Mouse (Mus musculus) kidney, postnatal 0 days (tissue): ENCODE measurements at regions not wholly inside any gene's neighbourhood (a gene's known extent, or its start where the extent isn't known, plus 50 kb on each side); places are given as distances from the start of the nearest gene placed in this dataset.

Experiments
- ATAC-seq: fragments of 200-750 bp; cut with Nextera tagmentation; replicated peaks from 2 replicates; pipeline ENCODE4 v1.8.0; 2017; ENCODE audit warnings: low read depth, moderate number of reproducible peaks, moderate TSS enrichment, moderate library complexity; ENCODE audit not compliant: low FRiP score
- DNase-seq: peaks from one replicate; pipeline ENCODE4 v3.0.0-alpha.2; 2016; ENCODE audit warnings: low spot score
- H3K27ac ChIP-seq: fragments of 300-500 bp; sonication (generic); 2 replicates; pipeline ENCODE4 v1.5.1; 2014; ENCODE audit warnings: mild to moderate bottlenecking
- H3K27me3 ChIP-seq: fragments of 300-500 bp; sonication (generic); 2 replicates; pipeline ENCODE4 v1.6.1; 2014; ENCODE audit warnings: low read length, mixed read lengths; ENCODE audit not compliant: insufficient read depth
- H3K36me3 ChIP-seq: fragments of 300-500 bp; sonication (generic); 2 replicates; pipeline ENCODE4 v1.6.1; 2014; ENCODE audit warnings: low read length, mixed read lengths; ENCODE audit not compliant: insufficient read depth
- H3K4me1 ChIP-seq: fragments of 300-500 bp; sonication (generic); replicated peaks from 2 replicates; pipeline ENCODE4 v1.6.1; 2014; ENCODE audit warnings: antibody characterized with exemption, low read length, mixed read lengths; ENCODE audit not compliant: insufficient read depth
- H3K4me2 ChIP-seq: fragments of 300-500 bp; sonication (generic); 2 replicates; pipeline ENCODE4 v1.6.1; 2014; ENCODE audit warnings: mild to moderate bottlenecking, low read length, moderate library complexity, mixed read lengths
- H3K4me3 ChIP-seq: fragments of 300-500 bp; sonication (generic); replicated peaks from 2 replicates; pipeline ENCODE4 v1.5.1; 2014; ENCODE audit warnings: low read depth, low read length
- H3K9ac ChIP-seq: fragments of 300-500 bp; sonication (generic); 2 replicates; pipeline ENCODE4 v1.6.1; 2014; ENCODE audit warnings: low read depth, low read length
- H3K9me3 ChIP-seq: fragments of 300-500 bp; sonication (generic); replicated peaks from 2 replicates; pipeline ENCODE4 v1.6.1; 2016; ENCODE audit warnings: low read length, inconsistent platforms, mixed read lengths
- CTCF ChIP-seq: IDR thresholded peaks from 2 replicates; pipeline ENCODE4 v1.5.1; 2016; ENCODE audit warnings: antibody characterized with exemption, low read depth, mild to moderate bottlenecking, moderate library complexity
- WGBS: fragments of 180-500 bp; shearing (Covaris S2); extraction: QIAGEN DNeasy Blood & Tissue Kit; methylation state at CpG from one replicate; pipeline ENCODE4 v1.1.7; 2014; 5-methylcytosine and 5-hydroxymethylcytosine counted together

DNA sequence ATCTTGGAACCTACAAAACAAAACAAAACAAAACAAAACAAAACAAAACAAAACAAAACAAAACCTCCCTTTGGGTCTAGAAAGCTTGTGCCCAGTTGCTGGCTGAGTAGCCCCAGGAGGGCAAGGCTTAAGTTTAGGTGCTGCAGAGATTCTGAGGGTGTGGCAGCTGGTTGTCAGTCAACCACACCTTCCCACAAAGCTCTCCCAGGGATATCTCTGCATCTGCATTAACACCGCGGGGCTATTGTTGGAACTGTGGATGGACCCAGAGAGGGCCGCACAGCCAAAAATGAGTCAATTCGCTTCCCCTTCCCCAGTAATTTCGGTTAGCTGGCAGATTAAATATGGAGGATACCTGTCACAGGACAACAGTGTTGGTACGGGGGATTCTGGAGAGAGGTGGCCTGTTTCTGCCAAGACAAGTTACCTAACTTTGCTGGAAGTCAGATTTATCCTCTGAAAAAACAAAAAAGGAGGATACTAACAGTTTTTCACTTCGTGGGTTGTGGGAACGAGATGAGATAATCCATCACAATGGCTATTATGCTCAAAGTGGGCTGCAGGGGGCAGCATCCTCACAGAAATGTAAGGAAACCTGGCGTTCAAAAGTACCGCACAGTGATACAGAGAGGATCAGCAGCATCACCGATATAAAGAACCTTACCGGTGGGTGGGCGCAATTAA, 96.7 kb downstream of the 1500009L16Rik start:
- Histone ChIP-seq H3K4me3 (no peak overlapping the region), H3K9me3 (no peaks in the 10 kb centered on the region), H3K4me1 (no peaks in the 10 kb centered on the region), H3K36me3 (no peaks in the 10 kb centered on the region), H3K27ac (no peak overlapping the region), H3K9ac (no peak overlapping the region), H3K4me2 (peak overlapping the region; percentile 27; the same call in 1 of the 2 replicates), H3K27me3 (no peaks in the 10 kb centered on the region)
- WGBS: 11% methylated on average over 13 of the region's 13 CpGs
- TF ChIP-seq CTCF: peak; percentile 87
- ATAC-seq: no peak
- DNase-seq: peak; percentile 92

DNA sequence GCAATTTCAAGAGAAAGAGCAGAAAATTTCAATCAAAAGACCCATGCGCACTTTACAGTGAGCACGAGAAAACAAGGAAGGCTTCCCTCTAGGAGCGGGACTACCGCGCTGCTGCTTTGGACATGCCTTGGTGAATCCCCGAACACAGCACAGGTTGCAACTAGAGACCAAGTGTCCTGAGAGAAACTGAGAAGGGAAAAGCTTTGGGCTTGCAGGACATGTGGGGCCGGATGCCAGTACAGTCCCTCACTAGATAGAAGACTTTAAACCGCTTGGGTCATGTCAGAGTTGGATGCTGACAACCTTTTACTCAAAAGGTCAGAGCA, 97.2 kb downstream of the 1500009L16Rik start:
- ATAC-seq (no peak), DNase-seq (no peak)
- no peak overlapping the region for H3K4me2 ChIP-seq
- no peak for TF ChIP-seq CTCF
- no peaks in the 10 kb centered on the region for H3K9me3 ChIP-seq
- H3K4me1 ChIP-seq: no peaks in the 10 kb centered on the region
- WGBS: 74% methylated on average over 8 of the region's 8 CpGs
- no peak overlapping the region for H3K27ac ChIP-seq
- no peak overlapping the region for H3K4me3 ChIP-seq
- no peaks in the 10 kb centered on the region for H3K27me3 ChIP-seq
- no peaks in the 10 kb centered on the region for H3K36me3 ChIP-seq
- H3K9ac ChIP-seq: no peak overlapping the region

DNA sequence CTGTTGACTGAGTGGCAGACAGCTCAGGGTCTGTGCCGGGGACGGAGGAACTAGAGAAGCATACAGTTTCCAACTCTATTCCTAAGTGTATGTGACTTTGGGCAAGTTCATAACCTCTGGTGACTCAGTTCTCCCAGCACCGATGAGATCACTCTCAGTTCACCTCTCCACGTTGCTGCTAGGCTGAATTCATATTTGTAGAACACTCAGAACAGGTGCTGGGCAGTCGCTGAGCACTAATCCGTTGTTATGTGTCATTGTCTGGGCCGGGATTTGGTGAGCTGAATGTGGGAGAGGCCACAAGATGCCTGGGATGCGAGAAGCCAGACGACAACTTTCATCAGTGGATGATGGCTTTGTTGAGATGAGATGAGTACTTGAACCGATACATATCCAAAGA, 98.4 kb downstream of the 1500009L16Rik start:
- TF ChIP-seq CTCF: no peak
- Histone ChIP-seq H3K4me2 (no peak overlapping the region), H3K27me3 (no peaks in the 10 kb centered on the region), H3K9me3 (no peaks in the 10 kb centered on the region), H3K27ac (no peak overlapping the region), H3K4me1 (no peaks in the 10 kb centered on the region), H3K36me3 (no peaks in the 10 kb centered on the region), H3K4me3 (no peak overlapping the region), H3K9ac (no peak overlapping the region)
- DNase-seq (no peak), ATAC-seq (no peak)
- 79% methylated on average over 10 of the region's 10 CpGs for WGBS

DNA sequence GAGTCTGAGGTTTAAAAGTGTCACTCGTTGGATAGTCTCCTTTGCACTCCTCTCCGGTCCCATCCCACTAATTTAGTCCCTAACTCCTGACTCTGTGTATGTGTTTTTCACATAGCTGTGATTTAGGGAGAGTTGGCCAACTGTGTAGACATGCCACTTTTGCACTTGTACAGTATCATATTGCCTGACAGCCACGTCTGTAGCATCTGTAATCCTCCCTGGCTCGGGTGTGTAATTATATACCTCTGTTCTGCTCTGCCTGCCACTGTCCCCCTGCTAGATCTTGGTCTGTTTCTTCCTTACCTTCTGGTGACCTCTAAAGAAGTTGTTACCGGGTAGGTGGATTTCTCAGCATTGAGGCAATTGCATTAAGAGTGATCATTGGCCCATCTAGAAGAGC, 103.4 kb downstream of the 1500009L16Rik start:
- H3K27ac ChIP-seq: no peak overlapping the region
- H3K27me3 ChIP-seq: no peaks in the 10 kb centered on the region
- DNase-seq (peak; percentile 75), ATAC-seq (no peak)
- H3K4me3 ChIP-seq: no peak overlapping the region
- TF ChIP-seq CTCF: no peak
- H3K36me3 ChIP-seq: no peaks in the 10 kb centered on the region
- no peaks in the 10 kb centered on the region for H3K4me1 ChIP-seq
- no peak overlapping the region for H3K9ac ChIP-seq
- no peaks in the 10 kb centered on the region for H3K9me3 ChIP-seq
- 50% methylated on average over 5 of the region's 5 CpGs for WGBS
- H3K4me2 ChIP-seq: no peak overlapping the region

DNA sequence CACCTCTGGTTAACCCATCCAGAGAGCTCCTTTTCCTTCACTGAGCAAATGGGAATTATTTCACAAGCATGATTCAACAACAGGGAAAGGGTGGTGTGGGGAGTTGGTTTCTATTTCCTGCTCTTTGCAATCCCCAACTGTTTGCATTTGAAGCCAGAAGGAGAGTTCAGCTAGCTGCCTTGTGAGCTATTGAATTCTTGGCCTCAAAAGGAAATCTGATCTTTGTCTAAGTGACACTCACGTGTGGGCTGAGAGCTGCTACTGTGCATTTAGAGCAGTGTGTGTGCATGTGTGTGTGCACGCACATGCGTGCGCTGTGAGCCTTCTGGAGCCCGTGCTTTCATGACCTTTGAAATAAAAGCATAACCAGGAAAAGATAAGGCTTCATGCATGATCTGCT, 113.7 kb downstream of the 1500009L16Rik start:
- DNase-seq (peak; percentile 70), ATAC-seq (no peak)
- no peak overlapping the region for H3K9ac ChIP-seq
- H3K27me3 ChIP-seq: no peaks in the 10 kb centered on the region
- H3K9me3 ChIP-seq: no peaks in the 10 kb centered on the region
- TF ChIP-seq CTCF: no peak
- no peaks in the 10 kb centered on the region for H3K36me3 ChIP-seq
- H3K4me2 ChIP-seq: no peak overlapping the region
- 37% methylated on average over 5 of the region's 5 CpGs for WGBS
- H3K27ac ChIP-seq: no peak overlapping the region
- H3K4me3 ChIP-seq: no peak overlapping the region
- no peaks in the 10 kb centered on the region for H3K4me1 ChIP-seq

DNA sequence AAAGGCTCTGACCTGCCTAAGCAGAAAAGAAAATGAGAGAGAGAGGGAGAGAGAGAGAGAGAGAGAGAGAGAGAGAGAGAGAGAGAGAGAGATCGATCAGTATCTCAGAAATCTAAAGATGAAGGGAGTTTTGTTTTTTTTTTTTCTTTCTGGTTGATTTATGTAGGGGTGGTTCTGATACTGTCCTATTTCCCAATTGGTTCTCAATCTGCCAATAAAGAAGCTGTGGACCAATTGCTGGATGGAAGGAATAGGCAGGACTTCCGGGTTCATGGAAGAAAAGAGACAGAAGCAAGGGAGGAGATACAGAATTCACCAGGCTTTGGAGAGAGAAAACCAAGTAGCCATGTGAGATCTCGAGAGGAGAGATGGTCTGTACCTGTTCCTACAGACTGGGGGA, 117.6 kb downstream of the 1500009L16Rik start:
- Histone ChIP-seq H3K27me3 (no peaks in the 10 kb centered on the region), H3K4me2 (no peak overlapping the region), H3K4me1 (no peaks in the 10 kb centered on the region), H3K9ac (no peak overlapping the region), H3K9me3 (no peaks in the 10 kb centered on the region), H3K4me3 (no peak overlapping the region), H3K27ac (no peak overlapping the region), H3K36me3 (no peaks in the 10 kb centered on the region)
- no peak for TF ChIP-seq CTCF
- DNase-seq (no peak), ATAC-seq (no peak)
- 76% methylated on average over 3 of the region's 3 CpGs for WGBS

DNA sequence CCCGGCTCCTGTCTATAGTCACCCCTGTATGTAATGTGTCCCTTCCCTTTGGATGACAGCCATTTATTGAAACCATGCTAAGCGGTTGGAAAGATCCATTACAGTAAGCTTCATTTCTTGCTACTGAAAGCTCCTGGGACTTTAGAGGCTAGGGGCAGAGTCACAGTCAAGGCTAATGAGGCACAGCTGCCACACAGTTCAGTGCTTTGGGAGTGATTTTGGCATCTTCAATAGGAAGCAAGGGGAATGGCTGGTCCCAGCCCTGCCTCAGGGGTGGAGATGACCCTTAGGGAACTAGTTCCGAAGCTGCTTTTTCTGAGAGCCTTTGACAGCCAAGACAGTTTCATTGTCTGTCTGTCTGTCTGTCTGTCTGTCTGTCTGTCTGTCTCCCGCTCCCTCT, 128.2 kb downstream of the 1500009L16Rik start:
- Histone ChIP-seq H3K4me2 (no peak overlapping the region), H3K4me1 (no peaks in the 10 kb centered on the region), H3K36me3 (no peaks in the 10 kb centered on the region), H3K9me3 (no peaks in the 10 kb centered on the region), H3K27me3 (no peaks in the 10 kb centered on the region), H3K27ac (no peak overlapping the region), H3K9ac (no peak overlapping the region), H3K4me3 (no peak overlapping the region)
- no peak for TF ChIP-seq CTCF
- no peak for ATAC-seq
- peak; percentile 61 for DNase-seq
- WGBS: 59% methylated on average over 4 of the region's 4 CpGs
